Mouse (Mus musculus) neural tube, embryonic 14.5 days (tissue): ENCODE results near the gene Vipr2. TPM values are rescaled to one million over a fixed set of nuclear protein-coding genes. Genes with fewer than 3 reads are reported as not detected.

ENCODE experiments used
- ATAC-seq: fragments of 200-750 bp; cut with Nextera tagmentation; 2 replicates; pipeline ENCODE4 v1.8.0; 2017; ENCODE audit warnings: low read depth, mild to moderate bottlenecking, moderate TSS enrichment, moderate library complexity
- H3K27ac ChIP-seq: fragments of 300-500 bp; sonication (generic); 2 replicates; pipeline ENCODE4 v1.5.1; 2014; ENCODE audit warnings: low read depth, mild to moderate bottlenecking, control low read depth, low read length, moderate library complexity, mixed read lengths
- H3K27me3 ChIP-seq: fragments of 300-500 bp; sonication (generic); 2 replicates; pipeline ENCODE4 v1.6.1; 2014; ENCODE audit warnings: low read length; ENCODE audit not compliant: control insufficient read depth, insufficient read depth
- H3K36me3 ChIP-seq: fragments of 300-500 bp; sonication (generic); 2 replicates; pipeline ENCODE4 v1.6.1; 2014; ENCODE audit warnings: low read length, mixed read lengths; ENCODE audit not compliant: control insufficient read depth, insufficient read depth
- H3K4me1 ChIP-seq: fragments of 300-500 bp; sonication (generic); 2 replicates; pipeline ENCODE4 v1.6.1; 2014; ENCODE audit warnings: low read length; ENCODE audit not compliant: control insufficient read depth, insufficient read depth
- H3K4me2 ChIP-seq: fragments of 300-500 bp; sonication (generic); 2 replicates; pipeline ENCODE4 v1.6.1; 2014; ENCODE audit warnings: mild to moderate bottlenecking, low read depth, low read length, control low read depth
- H3K4me3 ChIP-seq: fragments of 300-500 bp; sonication (generic); 2 replicates; pipeline ENCODE4 v1.5.1; 2014; ENCODE audit warnings: low read depth, low read length, control low read depth, mixed read lengths
- H3K9ac ChIP-seq: fragments of 300-500 bp; sonication (generic); replicated peaks from 2 replicates; pipeline ENCODE4 v1.6.1; 2014; ENCODE audit warnings: low read depth, mild to moderate bottlenecking, control low read depth, low read length, mixed read lengths
- H3K9me3 ChIP-seq: fragments of 300-500 bp; sonication (generic); 2 replicates; pipeline ENCODE4 v1.6.1; 2016; ENCODE audit warnings: low read length; ENCODE audit not compliant: control insufficient read depth
- WGBS: fragments of 180-500 bp; shearing (Covaris S2); extraction: QIAGEN DNeasy Blood & Tissue Kit; methylation state at CpG from one replicate; pipeline ENCODE4 v1.1.7; 2014; 5-methylcytosine and 5-hydroxymethylcytosine counted together
- polyA plus RNA-seq: library from polyadenylated mRNA; unstranded; fragments of >200 nt; fragmentation: Nextera tagmentation; extraction: Ambion mirVana; gene quantifications from 2 replicates; pipeline ENCODE4 v1.2.1, GENCODE M21; 2014

Gene Vipr2
- polyA plus RNA-seq, 1 experiment from 2014 or later: 0.84 TPM

GRCm38 (mm10) chr12:116159695-116160094 is 82.2 kb downstream of the Vipr2 start:
- Histone ChIP-seq H3K4me1 (no peaks in the 10 kb centered on the region), H3K27me3 (no peaks in the 10 kb centered on the region), H3K4me3 (no peak overlapping the region), H3K9ac (no peak overlapping the region), H3K27ac (no peak overlapping the region), H3K36me3 (no peaks in the 10 kb centered on the region), H3K9me3 (no peaks in the 10 kb centered on the region), H3K4me2 (no peak overlapping the region)
- no peak for ATAC-seq
- 92% methylated on average over 2 of the region's 2 CpGs for WGBS

- ATAC-seq: no peak
- H3K9ac ChIP-seq: no peak overlapping the region
Measured at GRCm38 (mm10) chr12:116165368-116165767, 87.8 kb downstream of the Vipr2 start.

GRCm38 (mm10) chr12:116169666-116170065 is 92.1 kb downstream of the Vipr2 start:
- H3K9me3 ChIP-seq: no peaks in the 10 kb centered on the region
- 84% methylated on average over 5 of the region's 5 CpGs for WGBS

More at GRCm38 (mm10) chr12:116165368-116165767, 87.8 kb downstream of the Vipr2 start:
- no peaks in the 10 kb centered on the region for H3K36me3 ChIP-seq
- no peak overlapping the region for H3K4me3 ChIP-seq
- H3K27me3 ChIP-seq: no peaks in the 10 kb centered on the region
- no peaks in the 10 kb centered on the region for H3K4me1 ChIP-seq
- no peak overlapping the region for H3K27ac ChIP-seq
- H3K9me3 ChIP-seq: no peaks in the 10 kb centered on the region
- H3K4me2 ChIP-seq: no peak overlapping the region

GRCm38 (mm10) chr12:116176930-116177329 is 99.4 kb downstream of the Vipr2 start:
- H3K4me1 ChIP-seq: no peaks in the 10 kb centered on the region
- no peak overlapping the region for H3K4me2 ChIP-seq
- ATAC-seq: no peak
- H3K9ac ChIP-seq: no peak overlapping the region
- no peaks in the 10 kb centered on the region for H3K36me3 ChIP-seq
- no peak overlapping the region for H3K4me3 ChIP-seq
- no peak overlapping the region for H3K27ac ChIP-seq
- WGBS: 90% methylated on average over 3 of the region's 3 CpGs
- no peaks in the 10 kb centered on the region for H3K9me3 ChIP-seq
- no peaks in the 10 kb centered on the region for H3K27me3 ChIP-seq

More at GRCm38 (mm10) chr12:116169666-116170065, 92.1 kb downstream of the Vipr2 start:
- H3K36me3 ChIP-seq: no peaks in the 10 kb centered on the region
- H3K4me2 ChIP-seq: no peak overlapping the region
- H3K27me3 ChIP-seq: no peaks in the 10 kb centered on the region
- H3K4me1 ChIP-seq: no peaks in the 10 kb centered on the region
- H3K27ac ChIP-seq: no peak overlapping the region
- no peak overlapping the region for H3K9ac ChIP-seq
- no peak for ATAC-seq
- no peak overlapping the region for H3K4me3 ChIP-seq

- Histone ChIP-seq H3K9me3 (no peaks in the 10 kb centered on the region), H3K9ac (no peak overlapping the region), H3K4me1 (no peaks in the 10 kb centered on the region), H3K27ac (no peak overlapping the region), H3K4me2 (no peak overlapping the region), H3K4me3 (no peak overlapping the region), H3K36me3 (no peaks in the 10 kb centered on the region), H3K27me3 (no peaks in the 10 kb centered on the region)
- no peak for ATAC-seq
- 78% methylated on average over 4 of the region's 4 CpGs for WGBS
Measured at GRCm38 (mm10) chr12:116181436-116182050, 104.0 kb downstream of the Vipr2 start.

- no peak overlapping the region for H3K27ac ChIP-seq
- H3K4me3 ChIP-seq: no peak overlapping the region
- no peaks in the 10 kb centered on the region for H3K4me1 ChIP-seq
- no peaks in the 10 kb centered on the region for H3K27me3 ChIP-seq
- no peak overlapping the region for H3K4me2 ChIP-seq
- H3K9me3 ChIP-seq: no peaks in the 10 kb centered on the region
- no peak overlapping the region for H3K9ac ChIP-seq
- H3K36me3 ChIP-seq: no peaks in the 10 kb centered on the region
- ATAC-seq: no peak
Measured at GRCm38 (mm10) chr12:116182376-116182775, 104.8 kb downstream of the Vipr2 start.

- no peak for ATAC-seq
Measured at GRCm38 (mm10) chr12:116183212-116183935, 105.8 kb downstream of the Vipr2 start.

GRCm38 (mm10) chr12:116193952-116194351 is 116.4 kb downstream of the Vipr2 start:
- H3K4me2 ChIP-seq: no peak overlapping the region
- no peak overlapping the region for H3K4me3 ChIP-seq
- H3K4me1 ChIP-seq: no peaks in the 10 kb centered on the region
- H3K27ac ChIP-seq: no peak overlapping the region
- H3K9ac ChIP-seq: no peak overlapping the region
- H3K27me3 ChIP-seq: no peaks in the 10 kb centered on the region
- 32% methylated on average over 6 of the region's 6 CpGs for WGBS
- no peak for ATAC-seq
- no peaks in the 10 kb centered on the region for H3K36me3 ChIP-seq
- H3K9me3 ChIP-seq: no peaks in the 10 kb centered on the region

More at GRCm38 (mm10) chr12:116183212-116183935, 105.8 kb downstream of the Vipr2 start:
- H3K36me3 ChIP-seq: no peaks in the 10 kb centered on the region
- H3K27me3 ChIP-seq: no peaks in the 10 kb centered on the region
- 87% methylated on average over 6 of the region's 6 CpGs for WGBS
- H3K4me1 ChIP-seq: no peaks in the 10 kb centered on the region
- no peak overlapping the region for H3K4me2 ChIP-seq
- no peaks in the 10 kb centered on the region for H3K9me3 ChIP-seq
- H3K9ac ChIP-seq: no peak overlapping the region
- H3K27ac ChIP-seq: no peak overlapping the region
- no peak overlapping the region for H3K4me3 ChIP-seq

GRCm38 (mm10) chr12:116194641-116195040 is 117.1 kb downstream of the Vipr2 start:
- Histone ChIP-seq H3K9ac (no peak overlapping the region), H3K9me3 (no peaks in the 10 kb centered on the region), H3K4me1 (no peaks in the 10 kb centered on the region), H3K27ac (no peak overlapping the region), H3K4me2 (no peak overlapping the region), H3K27me3 (no peaks in the 10 kb centered on the region), H3K36me3 (no peaks in the 10 kb centered on the region), H3K4me3 (no peak overlapping the region)
- ATAC-seq: no peak
